Mouse (Mus musculus) MEL (cell line): ENCODE measurements around the gene Plcb3. TPM values are rescaled to one million over a fixed set of nuclear protein-coding genes. Genes with fewer than 3 reads are reported as not detected.

ENCODE experiments used
- DNase-seq: peaks from one replicate; pipeline ENCODE4 v3.0.0; 2011; ENCODE audit warnings: low read depth, low spot score
- H3K27ac ChIP-seq: 2 replicates; pipeline ENCODE4 v1.5.1; 2012; ENCODE audit warnings: low read depth, mild to moderate bottlenecking, control low read depth, low read length, moderate library complexity; ENCODE audit not compliant: control insufficient read depth
- H3K27me3 ChIP-seq, 2 experiments: fragments of 150-350 bp in 1 of 2; sonication (generic) in 1 of 2; 2 replicates each; pipeline ENCODE4 v1.6.1; 2012; ENCODE audit warnings: low read length in 2 of 2, mild to moderate bottlenecking in 2 of 2, improper control_type of control experiment in 1 of 2, moderate library complexity in 1 of 2; ENCODE audit not compliant: insufficient read depth in 2 of 2, control insufficient read depth in 1 of 2
- H3K36me3 ChIP-seq, 2 experiments: 2 replicates each; pipeline ENCODE4 v1.6.1; 2012 to 2014; ENCODE audit warnings: low read length in 2 of 2, improper control_type of control experiment in 1 of 2, inconsistent platforms in 1 of 2, mild to moderate bottlenecking in 1 of 2; ENCODE audit not compliant: insufficient read depth in 2 of 2, control insufficient read depth in 1 of 2
- H3K4me1 ChIP-seq, 2 experiments: fragments of 150-350 bp in 1 of 2; sonication (generic) in 1 of 2; 2 replicates each; pipeline ENCODE4 v1.6.1; 2012; ENCODE audit warnings: low read length in 2 of 2, improper control_type of control experiment in 1 of 2, mild to moderate bottlenecking in 1 of 2; ENCODE audit not compliant: insufficient read depth in 2 of 2, control insufficient read depth in 1 of 2
- H3K4me3 ChIP-seq, 2 experiments: fragments of 150-350 bp in 1 of 2; sonication (generic) in 1 of 2; 2 replicates each; pipeline ENCODE4 v1.5.1; 2012; ENCODE audit warnings: low read depth in 2 of 2, low read length in 2 of 2, mild to moderate bottlenecking in 2 of 2, moderate library complexity in 2 of 2, control low read depth in 1 of 2, improper control_type of control experiment in 1 of 2; ENCODE audit not compliant: control insufficient read depth in 1 of 2, insufficient read depth in 1 of 2
- H3K79me2 ChIP-seq: 2 replicates; pipeline ENCODE4 v1.6.1; 2012; ENCODE audit warnings: mild to moderate bottlenecking, low read length, moderate library complexity; ENCODE audit not compliant: control insufficient read depth, poor library complexity, insufficient read depth
- H3K9ac ChIP-seq: 2 replicates; pipeline ENCODE4 v1.6.1; 2012; ENCODE audit warnings: low read depth, mild to moderate bottlenecking, control low read depth, low read length, moderate library complexity; ENCODE audit not compliant: control insufficient read depth, poor library complexity, severe bottlenecking
- H3K9me3 ChIP-seq: fragments of 150-350 bp; sonication (generic); replicated peaks from 2 replicates; pipeline ENCODE4 v1.6.1; 2012; ENCODE audit warnings: mild to moderate bottlenecking, low read length, improper control_type of control experiment, moderate library complexity; ENCODE audit not compliant: insufficient read depth
- BHLHE40 ChIP-seq: IDR thresholded peaks from 2 replicates; pipeline ENCODE4 v1.6.1; 2012; ENCODE audit warnings: low read depth, mild to moderate bottlenecking, inconsistent platforms, low read length, improper control_type of control experiment, borderline replicate concordance
- CHD1 ChIP-seq: IDR thresholded peaks from 2 replicates; pipeline ENCODE4 v1.6.1; 2012; ENCODE audit warnings: low read depth, mild to moderate bottlenecking, inconsistent platforms, low read length, improper control_type of control experiment
- CHD2 ChIP-seq: IDR thresholded peaks from 2 replicates; pipeline ENCODE4 v1.6.1; 2011; ENCODE audit warnings: low read length, improper control_type of control experiment
- CTCF ChIP-seq, 3 experiments: IDR thresholded peaks in 2 of 3; conservative IDR thresholded peaks in 1 of 3; 2 replicates each; pipeline ENCODE4 v1.5.1; 2011 to 2012; ENCODE audit warnings: low read length in 3 of 3, low read depth in 2 of 3, mild to moderate bottlenecking in 2 of 3, improper control_type of control experiment in 1 of 3, inconsistent platforms in 1 of 3, mixed read lengths in 1 of 3, moderate library complexity in 1 of 3; ENCODE audit not compliant: control insufficient read depth in 1 of 3, insufficient read depth in 1 of 3, poor library complexity in 1 of 3, severe bottlenecking in 1 of 3
- E2F4 ChIP-seq: IDR thresholded peaks from 2 replicates; pipeline ENCODE4 v1.6.1; 2011; ENCODE audit warnings: low read depth, low read length, improper control_type of control experiment, borderline replicate concordance
- ELF1 ChIP-seq: IDR thresholded peaks from 2 replicates; pipeline ENCODE4 v1.6.1; 2014; ENCODE audit warnings: low read depth, mild to moderate bottlenecking, inconsistent platforms, low read length, improper control_type of control experiment, moderate library complexity
- GABPA ChIP-seq: IDR thresholded peaks from 2 replicates; pipeline ENCODE4 v1.6.1; 2012; ENCODE audit warnings: low read depth, mild to moderate bottlenecking, inconsistent platforms, low read length, improper control_type of control experiment, moderate library complexity
- GATA1 ChIP-seq: IDR thresholded peaks from 2 replicates; pipeline ENCODE4 v1.6.1; 2011; ENCODE audit warnings: low read depth, low read length, improper control_type of control experiment
- HCFC1 ChIP-seq: IDR thresholded peaks from 2 replicates; pipeline ENCODE4 v1.6.1; 2012; ENCODE audit warnings: low read depth, mild to moderate bottlenecking, inconsistent platforms, low read length, improper control_type of control experiment, moderate library complexity
- JUND ChIP-seq: IDR thresholded peaks from 2 replicates; pipeline ENCODE4 v1.6.1; 2011; ENCODE audit warnings: low read depth, mild to moderate bottlenecking, improper control_type of control experiment, low read length
- KAT2A ChIP-seq: conservative IDR thresholded peaks from 2 replicates; pipeline ENCODE4 v1.6.1; 2012; ENCODE audit warnings: low read depth, low read length, improper control_type of control experiment, inconsistent platforms
- MAFK ChIP-seq: IDR thresholded peaks from 2 replicates; pipeline ENCODE4 v1.6.1; 2011; ENCODE audit warnings: low read depth, mild to moderate bottlenecking, low read length, improper control_type of control experiment, borderline replicate concordance
- MAX ChIP-seq: IDR thresholded peaks from 2 replicates; pipeline ENCODE4 v1.6.1; 2011; ENCODE audit warnings: low read length, improper control_type of control experiment
- MEF2A ChIP-seq: IDR thresholded peaks from 2 replicates; pipeline ENCODE4 v1.6.1; 2014; ENCODE audit warnings: low read depth, mild to moderate bottlenecking, inconsistent platforms, low read length, improper control_type of control experiment; ENCODE audit not compliant: poor library complexity, insufficient replicate concordance, severe bottlenecking; ENCODE audit errors: extremely low read depth
- MYC ChIP-seq: IDR thresholded peaks from 2 replicates; pipeline ENCODE4 v1.6.1; 2011; ENCODE audit warnings: low read depth, mild to moderate bottlenecking, low read length, improper control_type of control experiment, moderate library complexity
- NELFE ChIP-seq: IDR thresholded peaks from 2 replicates; pipeline ENCODE4 v1.6.1; 2011; ENCODE audit warnings: low read depth, low read length, improper control_type of control experiment
- NRF1 ChIP-seq: IDR thresholded peaks from 2 replicates; pipeline ENCODE4 v1.6.1; 2014; ENCODE audit warnings: low read depth, mild to moderate bottlenecking, inconsistent platforms, low read length, improper control_type of control experiment, moderate library complexity; ENCODE audit not compliant: poor library complexity, insufficient read depth, severe bottlenecking
- POLR2A ChIP-seq, 2 experiments: IDR thresholded peaks; 2 replicates each; pipeline ENCODE4 v1.6.1; 2011 to 2012; ENCODE audit warnings: low read length in 2 of 2, mild to moderate bottlenecking in 2 of 2, control low read depth in 1 of 2, improper control_type of control experiment in 1 of 2, low read depth in 1 of 2, moderate library complexity in 1 of 2; ENCODE audit not compliant: control insufficient read depth in 1 of 2, insufficient read depth in 1 of 2, poor library complexity in 1 of 2
- POLR2AphosphoS5 ChIP-seq: IDR thresholded peaks from 2 replicates; pipeline ENCODE4 v1.6.1; 2012; ENCODE audit warnings: low read depth, borderline replicate concordance, mild to moderate bottlenecking, inconsistent platforms, low read length, moderate library complexity, mixed read lengths
- RAD21 ChIP-seq: IDR thresholded peaks from 2 replicates; pipeline ENCODE4 v1.6.1; 2011; ENCODE audit warnings: mild to moderate bottlenecking, low read depth, low read length, improper control_type of control experiment
- RCOR1 ChIP-seq: IDR thresholded peaks from 2 replicates; pipeline ENCODE4 v1.6.1; 2012; ENCODE audit warnings: low read depth, mild to moderate bottlenecking, inconsistent platforms, low read length, improper control_type of control experiment
- SIN3A ChIP-seq: IDR thresholded peaks from 2 replicates; pipeline ENCODE4 v1.6.1; 2012; ENCODE audit warnings: low read length, improper control_type of control experiment, inconsistent platforms
- SMC3 ChIP-seq: IDR thresholded peaks from 2 replicates; pipeline ENCODE4 v1.6.1; 2011; ENCODE audit warnings: low read depth, low read length, improper control_type of control experiment
- TAL1 ChIP-seq: IDR thresholded peaks from 2 replicates; pipeline ENCODE4 v1.6.1; 2012; ENCODE audit warnings: mild to moderate bottlenecking, inconsistent platforms, low read length, moderate library complexity, mixed read lengths
- TBP ChIP-seq: IDR thresholded peaks from 2 replicates; pipeline ENCODE4 v1.8.0; 2011; ENCODE audit warnings: low read depth, low read length, improper control_type of control experiment
- UBTF ChIP-seq: IDR thresholded peaks from 2 replicates; pipeline ENCODE4 v1.6.1; 2012; ENCODE audit warnings: low read depth, mild to moderate bottlenecking, inconsistent platforms, low read length, improper control_type of control experiment, moderate library complexity, borderline replicate concordance; ENCODE audit not compliant: insufficient read depth
- ZKSCAN1 ChIP-seq: IDR thresholded peaks from 2 replicates; pipeline ENCODE4 v1.6.1; 2012; ENCODE audit warnings: low read depth, mild to moderate bottlenecking, inconsistent platforms, low read length, improper control_type of control experiment, moderate library complexity
- ZMIZ1 ChIP-seq: IDR thresholded peaks from 2 replicates; pipeline ENCODE4 v1.6.1; 2012; ENCODE audit warnings: low read depth, mild to moderate bottlenecking, inconsistent platforms, low read length, improper control_type of control experiment, moderate library complexity
- ZNF384 ChIP-seq: IDR thresholded peaks from 2 replicates; pipeline ENCODE4 v1.6.1; 2012; ENCODE audit warnings: low read depth, mild to moderate bottlenecking, inconsistent platforms, low read length, improper control_type of control experiment
- polyA plus RNA-seq, 2 experiments: library from polyadenylated mRNA; stranded (reverse) in 1 of 2; unstranded in 1 of 2; fragments of >175 nt in 1 of 2; fragments of >200 nt in 1 of 2; gene quantifications; 2 replicates each; pipeline versions ENCODE4 v1.2.1 to v1.2.4; 2012; ENCODE audit warnings: low replicate concordance in 2 of 2, low read depth in 1 of 2; ENCODE audit not compliant: insufficient read length in 2 of 2, insufficient read depth in 1 of 2, missing spikeins in 1 of 2
- total RNA-seq: library from RNA; depleted of rRNA; stranded (reverse); fragments of 300-350 nt; gene quantifications from 2 replicates; pipeline ENCODE4 v1.2.3, GENCODE M21; 2012

Plcb3 gene
- total and polyA plus RNA-seq, 3 experiments: 12.6 to 30.8 TPM; not detected in 1

DNA sequence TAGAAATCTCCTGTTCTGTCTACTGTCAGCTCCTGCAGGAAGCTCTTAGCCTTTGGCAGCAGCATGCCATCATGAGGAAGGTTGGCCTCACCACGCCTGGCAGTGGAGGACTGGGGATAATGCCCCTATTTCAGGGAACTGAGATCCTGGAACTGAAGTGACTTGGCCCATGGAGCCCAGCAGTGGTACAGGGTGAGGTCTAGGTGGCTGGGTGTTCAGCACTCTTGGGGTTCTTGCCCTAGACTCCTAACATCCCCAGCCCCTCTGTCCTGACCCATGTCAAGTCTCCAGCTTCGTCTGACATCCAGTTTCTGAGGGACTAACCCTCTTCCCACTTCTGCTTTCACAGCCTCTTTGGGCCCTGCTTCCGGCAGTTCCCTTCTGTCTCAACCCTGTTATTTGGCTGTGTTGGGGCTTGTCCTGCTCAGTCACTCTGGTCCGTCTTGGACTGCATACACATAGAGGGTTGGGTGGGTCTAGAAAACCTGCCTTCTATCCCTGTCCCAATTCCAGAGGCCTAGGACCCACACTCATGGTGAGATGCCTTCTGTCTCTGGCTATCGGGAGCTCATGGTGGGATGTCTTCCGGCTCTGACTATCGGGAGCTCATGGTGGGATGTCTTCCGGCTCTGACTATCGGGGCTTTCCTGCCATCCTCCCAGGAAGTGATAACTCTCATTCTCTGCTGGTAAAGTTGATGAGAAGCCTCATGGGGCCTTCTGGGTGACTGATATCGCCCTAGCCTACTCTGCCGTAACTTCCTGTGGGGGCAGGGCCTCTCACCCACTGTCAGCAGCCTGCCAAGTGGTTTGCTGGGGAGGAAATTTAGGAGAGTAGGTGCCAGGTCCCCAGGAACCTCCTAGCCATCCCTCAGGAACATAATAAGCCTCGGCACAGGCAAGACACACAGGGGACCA lies 41.5 kb upstream of the Plcb3 start (continued):
- TF ChIP-seq E2F4: no peak
- peak; percentile 56; the same call in 1 of the 2 replicates for TF ChIP-seq CHD2
- no peak for TF ChIP-seq UBTF
- TF ChIP-seq NELFE: peak; percentile 71
- TF ChIP-seq GATA1: peak; percentile 98
- TF ChIP-seq KAT2A: no peak; the same call in 1 of the 2 replicates
- TF ChIP-seq ZKSCAN1: no peak
- TF ChIP-seq MEF2A: no peak
- TF ChIP-seq HCFC1: peak; percentile 78
- peak; percentile 93 for TF ChIP-seq SIN3A
- TF ChIP-seq RCOR1: peak; percentile 87
- TF ChIP-seq CHD1: no peak
- no peak for TF ChIP-seq ZNF384
- no peak for TF ChIP-seq BHLHE40
- no peak for TF ChIP-seq POLR2AphosphoS5
- TF ChIP-seq MAFK: no peak
- TF ChIP-seq, all 39 proteins: peak for 19

DNA sequence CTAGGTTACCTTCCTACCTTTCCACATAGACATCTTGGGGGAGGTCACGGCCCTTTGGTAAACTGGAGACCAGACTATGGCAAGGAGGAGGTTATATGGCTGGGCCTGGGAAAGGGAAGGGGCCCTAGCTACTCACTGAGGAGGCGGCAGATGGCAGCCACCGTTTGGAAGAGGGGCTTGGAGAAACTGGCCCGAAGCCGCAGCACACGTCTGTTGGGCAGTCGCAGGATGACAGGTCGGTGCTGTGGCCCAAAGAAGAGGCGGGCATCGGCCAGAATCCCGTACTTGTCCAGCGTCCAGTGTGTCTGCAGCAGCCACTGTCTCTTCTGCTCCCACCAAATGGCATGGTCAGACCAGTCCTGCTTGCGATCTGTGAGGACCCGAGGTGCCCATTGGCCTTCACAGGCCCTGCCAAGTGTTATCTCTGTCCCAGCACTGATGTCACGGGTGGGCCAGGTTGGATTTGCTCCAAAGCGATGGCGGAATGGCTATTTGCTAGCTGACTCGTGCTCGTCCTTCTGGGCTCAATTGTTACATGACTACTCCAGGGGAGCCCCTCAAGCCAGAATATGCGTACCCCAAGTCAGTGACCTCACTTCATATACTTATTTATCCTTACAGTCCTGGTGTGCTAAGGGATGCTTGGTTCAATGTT lies 38.3 kb upstream of the Plcb3 start:
- peaks cover 12 to 20% of the 10 kb centered on the region in 2 experiments for H3K36me3 ChIP-seq
- no peak overlapping the region for H3K4me3 ChIP-seq
- peaks cover 4 to 18% of the 10 kb centered on the region in 2 experiments for H3K4me1 ChIP-seq
- DNase-seq: no peak
- no peak overlapping the region for H3K27ac ChIP-seq
- no peaks in the 10 kb centered on the region for H3K27me3 ChIP-seq
- peaks cover 27% of the 10 kb centered on the region for H3K79me2 ChIP-seq
- no peaks in the 10 kb centered on the region for H3K9me3 ChIP-seq
- H3K9ac ChIP-seq: no peak overlapping the region
- TF ChIP-seq POLR2AphosphoS5 (no peak), GABPA (no peak), CHD2 (no peak), TBP (no peak), ELF1 (no peak), POLR2A (IDR thresholded peaks at IDR 0.05; ENCODE audit: control insufficient read depth in 1 of 2, insufficient read depth in 1 of 2, low read depth in 1 of 2, low read length in 2 of 2, poor library complexity in 1 of 2) (no peak; a peak in 1 of 4 replicates), NRF1 (no peak), SMC3 (no peak), UBTF (no peak), MYC (no peak), ZMIZ1 (no peak), TAL1 (no peak), CTCF (IDR thresholded peaks at IDR 0.05 in 2 of 3, conservative IDR thresholded peaks at IDR 0.05 in 1 of 3; ENCODE audit: control insufficient read depth in 1 of 3, insufficient read depth in 1 of 3, low read depth in 2 of 3, low read length in 3 of 3, poor library complexity in 1 of 3, severe bottlenecking in 1 of 3) (no peak), RAD21 (no peak), MAX (no peak), ZKSCAN1 (no peak), JUND (no peak)
